Mouse (Mus musculus): ENCODE measurements around the gene Zcchc10.
A peak's percentile ranks its signal among the peaks of the same experiment; 100 is the strongest.

Zcchc10 gene

DNA sequence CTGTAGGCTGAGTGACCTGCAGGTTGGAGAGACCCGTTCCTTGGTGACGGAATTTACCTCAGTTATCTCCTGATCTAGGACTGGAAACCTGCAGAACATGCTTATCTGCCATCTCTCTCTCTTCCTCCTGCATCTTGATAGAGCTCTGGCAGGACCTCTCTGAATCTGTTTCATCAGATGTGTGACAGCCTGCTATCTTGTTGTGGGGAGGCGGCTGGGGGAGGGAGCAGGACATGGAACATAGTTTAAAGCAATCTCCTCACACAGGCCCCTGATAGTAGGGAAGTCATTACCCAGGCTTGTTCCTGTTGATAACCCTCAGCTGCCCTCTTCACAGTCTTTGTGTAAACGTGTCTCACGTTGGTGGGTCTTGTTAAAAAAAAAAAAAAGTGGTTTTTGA lies 20.8 kb downstream of the Zcchc10 start:
- H3K9me3 ChIP-seq (ENCODE audit: low read length): no peaks in the 10 kb centered on the region
- H3K27me3 ChIP-seq (ENCODE audit: insufficient read depth, low read length): peaks cover 10% of the 10 kb centered on the region; the same call in 1 of the 2 replicates
- H3K4me3 ChIP-seq (replicated peaks; ENCODE audit: low read length): no peak overlapping the region
- no peak for TF ChIP-seq NANOG (IDR thresholded peaks at IDR 0.05; ENCODE audit: borderline replicate concordance, low read length)
- no peak for TF ChIP-seq CTCF (conservative IDR thresholded peaks at IDR 0.05; ENCODE audit: low read length)
- TF ChIP-seq POU5F1 (IDR thresholded peaks at IDR 0.05; ENCODE audit: borderline replicate concordance, low read length): no peak
- H3K4me1 ChIP-seq (replicated peaks; ENCODE audit: low read depth, low read length): peaks cover 41% of the 10 kb centered on the region
- no peaks in the 10 kb centered on the region for H3K36me3 ChIP-seq (ENCODE audit: insufficient read depth, low read length)

DNA sequence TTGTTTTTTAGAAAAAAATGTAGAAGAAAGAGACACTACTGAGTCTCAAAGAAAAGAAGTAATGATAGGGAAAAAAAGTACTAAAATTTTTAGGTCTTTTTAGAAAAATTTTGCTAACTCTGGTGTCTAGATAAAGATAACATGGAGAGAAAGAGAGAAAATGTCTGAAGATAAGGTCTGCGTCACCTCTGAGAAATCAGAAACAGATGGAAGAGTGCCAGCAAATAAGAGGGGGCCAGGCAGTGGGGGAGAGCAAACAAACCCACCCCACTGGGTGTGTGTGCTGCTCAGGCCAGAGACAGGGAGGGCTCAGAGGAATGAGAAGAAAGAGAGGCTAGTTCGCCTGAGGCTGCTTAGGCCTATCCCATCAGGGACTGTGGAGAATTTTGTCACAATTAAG lies 21.3 kb downstream of the Zcchc10 start:
- Histone ChIP-seq H3K27me3 (ENCODE audit: insufficient read depth, low read length) (peaks cover 10% of the 10 kb centered on the region; the same call in 1 of the 2 replicates), H3K4me1 (replicated peaks; ENCODE audit: low read depth, low read length) (peaks cover 41% of the 10 kb centered on the region), H3K36me3 (ENCODE audit: insufficient read depth, low read length) (no peaks in the 10 kb centered on the region), H3K4me3 (replicated peaks; ENCODE audit: low read length) (no peak overlapping the region), H3K9me3 (ENCODE audit: low read length) (no peaks in the 10 kb centered on the region)
- TF ChIP-seq POU5F1 (IDR thresholded peaks at IDR 0.05; ENCODE audit: borderline replicate concordance, low read length) (no peak), NANOG (IDR thresholded peaks at IDR 0.05; ENCODE audit: borderline replicate concordance, low read length) (no peak), CTCF (conservative IDR thresholded peaks at IDR 0.05; ENCODE audit: low read length) (no peak)

DNA sequence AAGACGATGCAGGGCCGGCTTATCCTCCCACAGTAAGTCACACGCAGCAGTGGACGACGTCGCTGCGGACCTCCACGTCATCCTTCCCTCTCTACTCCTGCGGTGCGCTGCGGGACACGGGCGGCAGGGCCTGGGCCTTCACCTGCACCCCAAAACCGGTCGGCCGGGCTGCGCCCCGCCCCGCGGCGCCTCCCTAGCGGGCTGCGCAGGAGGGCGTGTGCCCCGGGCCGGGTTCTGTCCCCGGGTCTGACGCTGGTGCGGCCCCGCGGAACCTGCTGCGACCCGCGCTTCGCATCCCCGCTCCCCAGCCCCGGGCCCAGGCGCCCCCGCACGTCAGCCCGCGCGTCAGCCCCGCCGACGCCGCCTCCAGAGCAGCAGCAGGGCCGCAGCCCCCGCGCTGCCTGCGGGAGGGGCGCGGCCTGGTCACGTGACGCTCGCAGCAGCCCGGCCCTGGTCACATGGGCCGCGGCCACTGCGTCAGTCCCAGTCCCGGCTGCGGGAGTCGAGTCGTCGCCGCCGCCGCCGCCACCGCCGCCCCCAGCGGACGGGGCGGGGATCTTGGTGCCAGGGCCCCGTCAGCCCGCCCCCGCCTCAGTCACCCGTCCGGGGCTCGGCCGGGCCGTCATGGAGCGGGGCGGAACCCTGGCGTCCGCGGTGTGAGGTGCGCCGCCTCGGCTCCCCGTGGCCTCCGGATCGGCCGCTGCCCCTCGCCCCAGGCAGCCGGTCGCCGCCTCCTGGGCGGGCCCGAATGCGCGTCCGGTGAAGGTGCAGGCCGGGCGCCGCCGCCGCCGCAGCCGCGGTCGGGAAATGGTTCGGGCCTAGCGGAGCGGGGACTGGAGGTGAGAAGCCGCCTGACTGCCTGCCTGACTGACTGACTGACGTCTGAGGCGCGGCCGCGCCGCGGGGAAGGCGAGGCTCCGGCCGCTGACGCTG lies 26.1 kb downstream of the Zcchc10 start, which contains the start of gene Aff4:
Gene Aff4, plus strand, starts transcription at position 543 of the 933 bp plus-strand sequence.
- Histone ChIP-seq H3K36me3 (ENCODE audit: insufficient read depth, low read length) (peaks cover 13% of the 10 kb centered on the region), H3K4me1 (replicated peaks; ENCODE audit: low read depth, low read length) (peaks cover 65% of the 10 kb centered on the region), H3K4me3 (replicated peaks; ENCODE audit: low read length) (peak within 1 kb of the TSS; percentile 90), H3K27me3 (ENCODE audit: insufficient read depth, low read length) (peaks cover 10% of the 10 kb centered on the region; the same call in 1 of the 2 replicates), H3K9me3 (ENCODE audit: low read length) (no peaks in the 10 kb centered on the region)
- TF ChIP-seq NANOG (IDR thresholded peaks at IDR 0.05; ENCODE audit: borderline replicate concordance, low read length) (no peak), CTCF (conservative IDR thresholded peaks at IDR 0.05; ENCODE audit: low read length) (no peak), POU5F1 (IDR thresholded peaks at IDR 0.05; ENCODE audit: borderline replicate concordance, low read length) (no peak)

GRCm38 (mm10) chr11:53351224-53351942 lies 26.9 kb downstream of the Zcchc10 start:
- no peaks in the 10 kb centered on the region for H3K9me3 ChIP-seq (ENCODE audit: low read length)
- TF ChIP-seq CTCF (conservative IDR thresholded peaks at IDR 0.05; ENCODE audit: low read length) (no peak), NANOG (IDR thresholded peaks at IDR 0.05; ENCODE audit: borderline replicate concordance, low read length) (no peak), POU5F1 (IDR thresholded peaks at IDR 0.05; ENCODE audit: borderline replicate concordance, low read length) (no peak)
- H3K27me3 ChIP-seq (ENCODE audit: insufficient read depth, low read length): peaks cover 10% of the 10 kb centered on the region; the same call in 1 of the 2 replicates
- H3K4me1 ChIP-seq (replicated peaks; ENCODE audit: low read depth, low read length): peaks cover 58% of the 10 kb centered on the region
- peak overlapping the region; percentile 90 for H3K4me3 ChIP-seq (replicated peaks; ENCODE audit: low read length)
- peaks cover 13% of the 10 kb centered on the region for H3K36me3 ChIP-seq (ENCODE audit: insufficient read depth, low read length)

- peaks cover 10% of the 10 kb centered on the region; the same call in 1 of the 2 replicates for H3K27me3 ChIP-seq (ENCODE audit: insufficient read depth, low read length)
- no peaks in the 10 kb centered on the region for H3K9me3 ChIP-seq (ENCODE audit: low read length)
- H3K4me3 ChIP-seq (replicated peaks; ENCODE audit: low read length): peak overlapping the region; percentile 90
- H3K4me1 ChIP-seq (replicated peaks; ENCODE audit: low read depth, low read length): peaks cover 59% of the 10 kb centered on the region
- no peak for TF ChIP-seq NANOG (IDR thresholded peaks at IDR 0.05; ENCODE audit: borderline replicate concordance, low read length)
- TF ChIP-seq CTCF (conservative IDR thresholded peaks at IDR 0.05; ENCODE audit: low read length): no peak
- TF ChIP-seq POU5F1 (IDR thresholded peaks at IDR 0.05; ENCODE audit: borderline replicate concordance, low read length): no peak
- peaks cover 16% of the 10 kb centered on the region for H3K36me3 ChIP-seq (ENCODE audit: insufficient read depth, low read length)
These were observed 27.6 kb downstream of the Zcchc10 start for GRCm38 (mm10) chr11:53351943-53352590.

- TF ChIP-seq NANOG (IDR thresholded peaks at IDR 0.05; ENCODE audit: borderline replicate concordance, low read length): no peak
- TF ChIP-seq CTCF (conservative IDR thresholded peaks at IDR 0.05; ENCODE audit: low read length): no peak
- no peak for TF ChIP-seq POU5F1 (IDR thresholded peaks at IDR 0.05; ENCODE audit: borderline replicate concordance, low read length)
- H3K36me3 ChIP-seq (ENCODE audit: insufficient read depth, low read length): peaks cover 24% of the 10 kb centered on the region
- H3K27me3 ChIP-seq (ENCODE audit: insufficient read depth, low read length): no peaks in the 10 kb centered on the region
- H3K4me3 ChIP-seq (replicated peaks; ENCODE audit: low read length): no peak overlapping the region
- H3K9me3 ChIP-seq (ENCODE audit: low read length): no peaks in the 10 kb centered on the region
- H3K4me1 ChIP-seq (replicated peaks; ENCODE audit: low read depth, low read length): peaks cover 36% of the 10 kb centered on the region
These were observed 34.2 kb downstream of the Zcchc10 start for GRCm38 (mm10) chr11:53358504-53359155.

GRCm38 (mm10) chr11:53367032-53367431 lies 42.6 kb downstream of the Zcchc10 start:
- Histone ChIP-seq H3K36me3 (ENCODE audit: insufficient read depth, low read length) (peaks cover 43% of the 10 kb centered on the region), H3K27me3 (ENCODE audit: insufficient read depth, low read length) (no peaks in the 10 kb centered on the region), H3K9me3 (ENCODE audit: low read length) (no peaks in the 10 kb centered on the region), H3K4me1 (replicated peaks; ENCODE audit: low read depth, low read length) (peaks cover 17% of the 10 kb centered on the region), H3K4me3 (replicated peaks; ENCODE audit: low read length) (no peak overlapping the region)
- TF ChIP-seq NANOG (IDR thresholded peaks at IDR 0.05; ENCODE audit: borderline replicate concordance, low read length): no peak
- TF ChIP-seq CTCF (conservative IDR thresholded peaks at IDR 0.05; ENCODE audit: low read length): no peak
- no peak for TF ChIP-seq POU5F1 (IDR thresholded peaks at IDR 0.05; ENCODE audit: borderline replicate concordance, low read length)
